Mouse (Mus musculus) ES-E14 (cell line): Measurements from ENCODE around the gene Sp100.

Source experiments
- CHD2 ChIP-seq: IDR thresholded peaks from 2 replicates; pipeline ENCODE4 v1.6.1; 2014; ENCODE audit warnings: mild to moderate bottlenecking, low read depth, low read length, inconsistent platforms
- HCFC1 ChIP-seq: IDR thresholded peaks from 2 replicates; pipeline ENCODE4 v1.6.1; 2012; ENCODE audit warnings: low read length, inconsistent platforms, borderline replicate concordance; ENCODE audit not compliant: insufficient read depth
- MAFK ChIP-seq: IDR thresholded peaks from 2 replicates; pipeline ENCODE4 v1.6.1; 2014; ENCODE audit warnings: mild to moderate bottlenecking, low read depth, low read length, inconsistent platforms; ENCODE audit not compliant: insufficient read depth
- ZC3H11A ChIP-seq: IDR thresholded peaks from 2 replicates; pipeline ENCODE4 v1.6.1; 2012; ENCODE audit warnings: low read depth, mild to moderate bottlenecking, inconsistent platforms, low read length, borderline replicate concordance
- ZNF384 ChIP-seq: IDR thresholded peaks from 2 replicates; pipeline ENCODE4 v1.6.1; 2012; ENCODE audit warnings: low read depth, low read length, inconsistent platforms

GRCm38 (mm10) chr1:85720220-85720893 is 70.6 kb downstream of the Sp100 start:
- TF ChIP-seq MAFK: no peak
- no peak for TF ChIP-seq ZNF384
- no peak for TF ChIP-seq HCFC1
- no peak for TF ChIP-seq CHD2
- TF ChIP-seq ZC3H11A: no peak
